Mouse (Mus musculus) 3T3-L1 (cell line): ENCODE data around the gene Ap3d1.
A peak's percentile ranks its signal among the peaks of the same experiment; 100 is the strongest.

Experiments
- DNase-seq: peaks from one replicate; pipeline ENCODE4 v3.0.0-alpha.2; 2015; ENCODE audit warnings: low read depth, low spot score

Gene Ap3d1

DNA sequence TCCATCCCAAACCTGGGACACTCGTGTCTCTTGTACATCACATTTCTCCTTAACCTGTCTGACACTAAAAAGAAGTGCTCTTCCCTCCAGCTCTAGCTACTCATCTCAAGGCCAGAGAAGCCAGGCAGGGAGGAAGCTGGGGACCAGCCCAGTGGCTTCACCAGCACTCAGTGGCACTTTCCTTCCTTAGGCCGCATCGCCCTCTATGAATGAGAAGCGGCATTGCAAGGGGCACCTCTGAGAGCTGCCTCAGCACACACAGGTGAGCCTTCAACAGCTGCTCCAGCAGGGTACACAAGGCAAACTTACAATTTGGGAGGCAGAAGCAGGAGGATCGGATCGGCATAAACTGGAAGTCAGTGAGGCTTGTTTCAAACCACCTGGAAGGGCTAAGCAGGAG, 57.9 kb downstream of the Ap3d1 start:
- DNase-seq: peak; percentile 71

DNA sequence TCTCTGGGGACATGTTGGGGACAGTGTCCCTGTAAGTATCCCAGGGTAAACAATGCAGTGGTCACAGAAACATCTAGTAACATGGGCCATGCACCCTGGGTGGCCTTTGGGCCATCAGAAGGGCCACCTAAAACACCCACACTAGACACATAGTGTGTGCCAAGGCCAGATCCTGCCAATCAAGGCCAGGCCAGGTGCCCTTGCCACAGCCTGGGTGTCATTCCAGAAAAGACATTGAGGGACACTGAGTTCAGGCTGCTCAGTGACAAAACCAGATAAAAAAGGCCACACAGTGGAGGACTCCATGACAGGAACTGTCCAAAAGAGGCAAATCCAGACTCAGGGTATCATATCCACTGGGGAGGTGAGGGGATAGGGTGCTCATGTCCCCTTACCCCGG, 58.4 kb downstream of the Ap3d1 start:
- no peak for DNase-seq

- DNase-seq: no peak
These were observed 60.1 kb downstream of the Ap3d1 start for GRCm38 (mm10) chr10:80682003-80682402.

DNA sequence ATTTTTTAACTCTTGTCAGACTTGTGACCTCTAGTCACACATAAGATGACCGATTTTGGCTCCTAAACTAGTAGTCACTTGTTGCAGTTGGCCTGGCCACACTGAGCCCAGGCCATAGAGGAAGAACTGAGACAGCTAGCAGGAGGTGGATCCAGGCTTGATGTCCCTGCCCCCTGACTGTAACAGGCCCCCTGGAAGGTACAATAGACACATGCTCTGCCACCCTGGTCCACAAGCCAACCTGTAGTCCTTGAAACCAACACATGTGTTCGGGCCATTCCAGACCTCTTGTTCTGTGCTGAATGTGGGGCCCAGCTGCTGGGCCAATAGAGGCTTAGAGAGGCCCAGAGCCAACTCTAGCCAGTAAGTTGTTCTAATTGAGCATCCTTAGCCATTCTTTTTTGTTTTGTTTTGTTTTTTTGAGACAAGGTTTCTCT, 61.8 kb downstream of the Ap3d1 start:
- no peak for DNase-seq

DNA sequence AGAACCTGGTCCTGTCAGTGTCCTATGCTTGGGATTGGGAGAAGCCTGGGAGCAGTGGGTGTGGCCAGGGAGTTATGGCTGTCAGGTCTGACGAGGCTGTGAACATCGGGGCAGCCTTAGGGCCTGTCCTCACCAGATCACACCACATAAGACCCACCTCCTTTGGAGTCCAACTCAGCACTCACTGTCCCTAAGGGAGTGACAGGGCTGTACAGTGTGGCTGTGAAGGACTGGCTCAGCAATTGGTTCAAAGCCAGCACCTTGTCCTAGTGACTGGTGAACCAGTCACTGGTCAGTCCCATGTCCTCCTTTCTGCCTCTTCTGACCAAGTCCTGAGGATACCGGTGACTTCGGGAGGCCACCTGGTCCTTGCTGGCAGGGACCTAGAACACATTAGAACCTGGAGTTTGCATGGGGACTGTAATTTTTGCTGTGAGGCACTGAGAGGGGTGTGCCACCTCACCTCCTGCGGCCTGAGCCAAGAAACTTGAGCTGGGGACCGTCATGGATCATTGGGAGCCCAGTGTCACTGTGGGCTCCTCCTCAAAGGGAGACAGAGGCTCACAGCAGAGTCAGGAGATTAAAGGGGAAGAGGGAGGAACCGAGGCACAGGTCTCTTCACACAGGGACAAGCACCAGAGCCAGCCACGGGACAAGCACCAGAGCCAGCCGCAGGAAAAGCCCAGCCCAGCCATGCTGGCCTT, 62.4 kb downstream of the Ap3d1 start:
- DNase-seq: peak; percentile 27

DNA sequence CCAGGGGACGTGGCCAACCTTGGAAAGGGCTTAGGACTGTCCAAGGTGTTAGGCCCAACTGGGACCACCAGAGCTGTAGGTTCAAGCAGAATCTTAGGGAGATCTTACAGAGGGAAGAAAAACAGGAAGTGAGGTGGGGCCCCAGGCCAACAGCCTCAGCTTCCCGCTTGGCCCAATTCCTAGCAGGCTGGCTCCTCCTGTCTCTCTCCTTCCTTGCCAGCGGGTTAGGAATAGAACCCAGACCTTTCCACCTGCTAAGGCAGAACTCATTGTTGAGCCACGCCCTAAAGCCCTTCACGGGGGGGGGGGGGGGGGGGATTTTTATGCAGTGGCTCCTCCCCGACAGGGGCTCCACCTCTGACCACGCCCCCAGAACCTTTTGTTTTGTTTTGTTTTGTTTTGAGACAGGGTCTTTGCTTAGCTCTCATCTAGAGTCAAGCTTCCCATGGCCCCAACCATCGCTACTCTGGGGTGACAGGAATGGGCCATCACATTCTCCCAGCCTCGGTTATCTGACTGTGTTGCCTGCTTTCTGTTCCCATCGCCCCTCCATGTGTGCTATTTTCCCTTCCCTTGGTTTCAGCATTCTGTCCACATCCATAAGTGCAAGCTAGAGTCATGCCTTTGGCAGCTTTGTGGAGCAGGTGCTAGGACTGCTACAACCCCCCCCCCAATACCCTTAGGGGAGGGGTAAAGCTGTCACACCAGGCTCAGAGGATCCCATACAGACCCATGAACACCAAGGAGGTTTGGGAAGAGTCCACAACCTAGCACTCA, 63.3 kb downstream of the Ap3d1 start:
- peak; percentile 70 for DNase-seq

GRCm38 (mm10) chr10:80677942-80678436, 64.1 kb downstream of the Ap3d1 start, which contains the start of gene Mknk2:
Mknk2 (minus strand) TSS chr10:80678112.
- DNase-seq: peak; percentile 96

DNA sequence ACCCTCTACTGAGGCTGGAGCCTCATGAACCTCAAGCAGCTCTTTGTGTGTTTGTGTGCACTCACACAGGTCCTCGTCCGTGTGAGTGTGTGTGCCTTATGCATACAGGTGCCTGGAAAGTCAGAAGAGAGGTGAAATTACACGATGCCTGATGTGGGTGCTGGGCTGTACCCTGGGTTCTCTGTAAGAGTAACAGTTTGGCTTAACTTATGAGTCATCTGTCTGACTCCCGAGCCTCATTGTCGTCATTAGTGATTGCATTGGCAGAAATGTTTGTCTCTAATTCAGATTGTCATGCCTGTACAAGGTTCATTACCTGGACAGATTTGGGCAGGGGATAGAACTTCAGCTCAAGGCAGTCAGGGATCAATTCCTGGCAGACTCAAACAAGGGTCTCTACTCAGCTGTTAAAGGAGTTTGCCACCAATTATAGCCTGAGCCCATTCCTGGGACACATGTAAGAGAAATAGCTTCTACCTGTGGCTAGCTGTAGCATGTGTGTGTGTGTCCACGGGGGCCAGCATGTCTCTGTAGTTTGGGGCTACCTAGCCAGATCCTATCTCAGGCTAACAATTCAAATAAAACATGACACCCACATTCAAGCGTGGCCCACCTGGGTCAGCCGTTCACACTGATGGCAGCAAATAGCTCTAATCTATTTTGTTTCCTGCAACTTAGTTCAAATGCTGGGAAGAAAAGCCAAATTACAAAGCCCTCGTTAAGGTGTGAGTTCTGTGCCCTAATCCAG, 64.8 kb downstream of the Ap3d1 start:
- peak; percentile 78 for DNase-seq

- DNase-seq: peak; percentile 99
These were observed 65.7 kb downstream of the Ap3d1 start for GRCm38 (mm10) chr10:80676198-80676928.

DNA sequence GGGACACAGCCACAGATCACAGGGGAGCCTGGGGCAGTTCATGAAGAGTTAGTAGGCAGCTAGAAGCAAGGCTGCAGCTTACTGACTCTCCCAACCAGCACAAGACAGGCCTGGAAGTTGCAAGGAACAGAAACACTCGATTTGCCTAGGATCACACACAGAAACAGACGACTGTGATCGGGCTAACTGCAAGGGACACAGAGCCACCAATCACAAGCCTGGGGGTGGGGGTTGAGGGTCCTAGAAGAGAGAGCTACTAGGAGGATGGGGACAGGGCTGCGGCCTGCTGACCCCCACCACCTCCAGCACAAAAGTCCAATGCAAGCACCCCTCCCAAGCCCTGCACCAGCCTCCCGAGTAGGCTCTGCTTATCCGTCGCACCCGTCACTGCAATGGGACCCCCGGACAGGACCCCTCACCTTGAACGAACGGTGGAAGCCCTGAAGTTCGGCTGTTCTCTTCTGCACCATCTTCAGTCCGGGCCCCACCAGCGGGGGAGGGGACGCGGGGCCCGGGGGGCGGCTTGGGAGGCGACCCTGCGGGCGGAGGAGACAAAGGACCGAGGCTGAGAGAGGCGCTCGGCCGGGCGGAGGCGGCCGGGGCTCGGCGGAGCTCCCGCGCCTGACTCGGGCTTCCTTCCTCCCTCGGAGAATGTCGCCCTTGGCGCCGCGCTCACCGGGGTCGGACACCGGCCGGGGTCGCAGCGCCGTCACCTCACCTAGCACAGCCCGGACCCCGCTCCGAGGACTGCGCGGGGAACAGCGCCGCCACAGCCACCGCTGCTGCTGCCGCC, 66.5 kb downstream of the Ap3d1 start:
- DNase-seq: no peak

DNA sequence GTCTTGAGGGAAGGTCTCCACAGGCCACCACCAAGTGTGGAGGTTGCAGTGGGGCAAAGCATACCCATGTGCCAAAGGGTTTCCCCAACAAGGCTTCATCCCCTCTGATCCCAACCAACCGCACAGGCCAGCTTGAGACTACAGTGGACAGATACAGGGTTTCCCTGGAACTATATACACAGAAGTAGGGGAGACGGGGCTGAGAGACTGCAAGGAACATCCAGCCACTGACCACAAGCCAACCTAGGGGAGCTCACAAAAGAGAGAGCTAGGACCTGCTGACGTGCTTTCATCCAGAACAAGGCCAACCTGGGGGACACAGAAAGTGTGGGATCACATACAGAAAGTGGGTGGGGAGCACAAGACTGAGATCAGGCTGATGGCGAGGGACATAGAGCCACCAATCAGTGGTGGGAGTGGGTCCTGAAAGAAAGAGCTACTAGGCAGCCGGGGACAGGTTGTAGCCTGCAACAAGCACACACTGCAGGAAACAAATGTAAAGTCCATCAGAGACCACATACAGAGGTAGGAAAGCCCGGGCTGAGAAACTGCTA, 67.1 kb downstream of the Ap3d1 start:
- peak; percentile 50 for DNase-seq

DNA sequence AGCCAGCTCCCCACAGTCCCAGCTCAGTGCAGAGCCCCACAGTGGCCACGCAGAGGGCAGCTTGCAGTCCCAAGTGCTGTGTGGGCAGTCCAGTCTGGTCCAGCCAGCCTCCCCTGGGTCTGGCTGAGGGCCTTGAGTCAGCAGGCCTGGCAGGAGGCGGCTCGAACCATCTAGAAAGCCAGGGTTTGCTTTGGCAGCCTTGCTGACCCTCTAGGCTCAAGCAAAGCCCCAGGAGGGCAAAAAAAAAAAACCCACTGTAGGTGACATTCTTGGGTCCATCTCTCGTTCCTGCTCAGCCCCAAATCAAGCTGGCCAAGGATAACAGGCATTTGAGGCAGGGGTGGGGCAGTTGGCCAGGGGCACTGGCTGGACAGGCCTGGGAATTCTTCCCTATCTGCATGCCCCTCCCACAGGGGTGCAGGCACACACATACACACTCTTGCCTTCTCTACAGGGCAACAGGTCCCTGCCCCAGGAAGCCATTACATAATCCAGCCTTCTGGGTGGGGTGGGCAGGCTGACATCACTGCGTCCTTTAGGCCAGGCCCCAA, 67.8 kb downstream of the Ap3d1 start:
- DNase-seq: peak; percentile 73

- no peak for DNase-seq
These were observed 68.4 kb downstream of the Ap3d1 start for GRCm38 (mm10) chr10:80673690-80674089.

DNA sequence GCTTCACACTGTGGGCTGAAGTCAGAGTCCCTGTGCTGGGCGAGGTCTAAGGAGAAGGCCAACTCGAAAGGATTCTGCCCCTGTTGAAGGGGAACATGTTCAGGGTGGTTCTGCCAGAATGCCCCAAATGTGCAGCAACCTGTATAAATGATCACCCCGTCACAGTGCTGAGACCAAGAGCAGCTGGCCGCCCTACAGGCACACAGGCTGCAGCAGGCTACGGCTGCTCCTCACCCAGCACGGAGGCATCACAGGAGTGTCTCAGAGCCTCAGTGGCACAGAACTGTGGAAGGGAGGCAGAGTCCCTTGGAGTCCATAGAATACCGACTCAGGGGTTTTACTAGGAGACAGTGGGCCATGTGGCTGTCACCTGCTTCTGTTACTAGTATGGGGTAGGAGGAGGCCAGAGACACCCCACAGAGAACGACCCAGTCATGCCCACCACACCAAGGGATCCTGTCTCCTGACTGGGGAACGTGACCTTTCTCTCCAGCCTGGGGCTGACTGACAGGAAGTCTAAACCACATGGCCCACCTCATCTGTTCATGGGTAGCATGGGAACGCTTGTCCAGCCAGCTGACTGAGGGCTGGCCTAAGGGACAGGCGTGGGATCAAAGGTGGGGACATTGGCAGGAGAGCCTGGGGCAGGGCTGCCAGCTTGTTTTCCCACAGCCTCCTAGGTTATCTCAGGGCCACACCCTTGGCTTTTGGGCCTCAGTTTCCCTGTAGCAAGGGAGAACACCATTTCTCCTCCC, 70.0 kb downstream of the Ap3d1 start:
- no peak for DNase-seq

GRCm38 (mm10) chr10:80671251-80671650, 70.8 kb downstream of the Ap3d1 start:
- no peak for DNase-seq

DNA sequence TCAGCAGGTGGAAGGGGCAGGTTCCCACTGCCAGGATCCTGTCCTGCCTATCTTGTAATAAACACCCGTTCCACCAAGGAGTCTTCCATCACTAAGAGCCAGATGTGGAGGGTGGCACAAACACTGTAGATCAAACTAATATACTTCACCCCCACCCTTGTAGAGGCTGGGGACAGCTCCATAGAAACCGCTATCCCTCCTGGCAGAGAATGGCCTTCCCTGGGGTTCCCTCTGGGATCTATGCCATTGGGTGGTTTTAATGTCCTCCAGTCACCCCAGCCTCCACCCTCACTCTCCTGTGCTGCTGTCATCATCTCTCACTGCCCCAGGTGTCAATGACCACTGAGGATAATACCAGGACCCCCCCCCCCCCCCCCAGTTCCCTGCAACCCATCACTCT, 71.5 kb downstream of the Ap3d1 start:
- no peak for DNase-seq

DNA sequence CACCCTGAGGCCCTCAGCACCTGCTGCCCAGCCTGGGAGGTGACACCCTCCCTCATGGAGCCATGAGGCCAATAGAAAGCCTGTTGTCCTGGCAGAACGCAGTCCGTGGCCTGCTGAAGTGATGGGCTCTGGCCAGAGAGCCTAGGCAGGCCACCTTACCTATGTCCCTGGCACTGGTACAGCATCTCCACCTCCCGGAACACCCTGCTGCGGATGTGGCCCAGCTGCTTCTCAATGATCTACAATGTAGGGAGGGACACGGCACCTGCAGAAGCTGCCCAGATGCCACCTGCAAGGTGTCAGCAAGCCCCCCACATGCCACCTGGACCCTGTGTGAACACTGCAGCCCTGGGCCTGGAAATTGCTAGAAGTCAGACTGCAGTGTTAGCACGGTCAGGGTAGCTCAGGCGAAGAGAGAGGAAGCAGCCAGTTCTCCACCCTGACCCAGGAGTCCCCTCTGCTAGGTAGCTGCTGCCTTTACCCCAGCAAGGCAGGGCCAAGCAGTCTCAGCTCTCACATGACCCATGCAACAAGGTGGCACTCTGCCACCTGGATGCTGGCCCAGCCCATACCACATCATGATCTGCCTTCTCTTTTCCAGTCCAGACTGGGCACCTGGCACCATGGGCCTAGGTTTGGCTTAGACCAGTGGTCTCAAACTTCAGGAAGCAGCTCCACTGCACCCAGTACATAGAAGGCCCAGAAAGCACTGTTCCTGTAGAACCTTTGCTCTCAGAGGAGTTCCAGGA, 72.2 kb downstream of the Ap3d1 start:
- DNase-seq: peak; percentile 58

DNA sequence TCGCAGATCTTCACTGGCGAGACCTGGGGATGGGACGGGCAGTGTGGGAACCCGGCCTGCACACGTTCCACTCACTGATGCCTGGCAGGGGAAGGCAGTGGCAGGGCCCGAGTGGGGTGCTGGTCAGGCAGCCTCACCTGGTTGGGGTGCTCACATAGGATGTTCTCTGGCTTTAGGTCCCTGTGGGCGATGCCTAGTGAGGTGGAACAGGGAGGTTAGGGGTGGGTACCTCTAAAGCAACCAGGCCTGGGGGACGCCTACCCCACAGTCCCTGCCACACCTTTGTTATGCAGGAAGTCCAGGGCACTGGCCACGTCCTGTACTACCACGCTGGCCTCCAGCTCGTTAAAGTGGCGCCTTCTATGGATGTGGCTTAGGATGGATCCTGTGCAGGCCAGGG, 73.0 kb downstream of the Ap3d1 start:
- no peak for DNase-seq

GRCm38 (mm10) chr10:80668614-80669013, 73.5 kb downstream of the Ap3d1 start:
- no peak for DNase-seq
